Mouse (Mus musculus): ENCODE results near the gene Usp31. TPM values are rescaled to one million over a fixed set of nuclear protein-coding genes. Genes with fewer than 3 reads are reported as not detected.
A peak's percentile ranks its signal among the peaks of the same experiment; 100 is the strongest.

Gene Usp31
- polyA plus RNA-seq (2015; fragmentation: Nextera tagmentation; extraction: Ambion mirVana), result 1.9 and 2.3 TPM in 2 replicates

DNA sequence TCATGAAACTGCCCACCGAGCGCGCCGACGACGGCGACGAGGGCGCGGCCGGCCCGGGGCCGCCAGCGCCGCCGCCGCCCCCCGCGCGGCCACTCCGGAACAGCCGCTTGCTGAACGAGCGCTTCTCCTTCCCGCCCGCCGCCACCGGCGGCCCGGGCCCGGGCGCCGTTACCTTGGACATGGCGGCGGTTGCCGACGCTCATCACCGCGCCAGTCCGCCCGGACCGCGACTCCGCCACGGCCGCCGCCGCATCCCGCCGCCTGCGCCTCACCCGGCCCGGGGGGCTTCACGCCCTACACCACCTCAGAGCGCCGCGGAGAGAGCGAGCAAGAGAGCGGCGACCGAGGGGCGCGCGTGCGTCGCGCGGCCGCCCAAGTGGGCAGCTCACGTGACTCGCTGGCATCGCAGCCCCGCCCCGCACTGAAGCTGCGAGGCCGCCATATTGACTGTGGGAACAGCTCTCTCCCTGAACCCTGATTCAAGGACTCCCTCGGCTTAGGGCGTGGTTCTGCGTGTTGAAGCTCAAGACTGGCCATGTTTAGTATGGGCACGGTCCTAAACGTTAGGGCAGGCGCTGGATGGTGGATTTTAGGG is at the start of gene Usp31:
Gene Usp31 (minus strand): TSS at position 181 of the 595 bp plus-strand sequence.
- Histone ChIP-seq H3K4me3 (peak within 1 kb of the TSS; percentile 67), H3K27me3 (peaks cover 10% of the 10 kb centered on the region; the same call in 1 of the 2 replicates), H3K4me2 (replicated peaks) (peak within 1 kb of the TSS; percentile 97), H3K27ac (peak within 1 kb of the TSS; percentile 61; the same call in 1 of the 2 replicates), H3K9ac (peak within 1 kb of the TSS; percentile 76), H3K9me3 (no peaks in the 10 kb centered on the region), H3K4me1 (peaks cover 30% of the 10 kb centered on the region), H3K36me3 (peaks cover 17% of the 10 kb centered on the region)
- peak; percentile 99 for ATAC-seq (ENCODE audit: low FRiP score, low read depth)
- under 1% methylated on average over 59 of the region's 82 CpGs for WGBS

DNA sequence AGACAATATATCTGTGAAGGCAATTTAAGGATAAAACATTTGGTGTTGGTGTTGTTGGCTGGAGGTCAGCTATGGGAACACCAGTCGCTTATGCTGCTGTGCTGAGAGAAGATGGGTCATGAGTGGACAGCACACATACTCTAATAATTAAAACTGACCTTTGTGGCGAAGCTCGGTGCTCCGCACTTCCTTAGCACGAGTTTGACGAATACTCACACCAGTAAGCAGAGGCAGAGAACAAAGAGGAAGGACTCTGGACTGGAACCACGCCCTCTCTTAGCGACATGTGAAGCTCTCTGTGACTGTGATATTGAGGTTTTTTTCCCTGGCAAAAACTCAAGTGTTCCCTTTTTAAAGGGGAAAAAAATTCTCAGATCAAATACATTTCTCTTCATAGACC is 47.7 kb upstream of the Usp31 start:
- no peaks in the 10 kb centered on the region for H3K36me3 ChIP-seq
- H3K9me3 ChIP-seq, result no peaks in the 10 kb centered on the region
- 78% methylated on average over 8 of the region's 8 CpGs for WGBS
- H3K4me1 ChIP-seq, result no peaks in the 10 kb centered on the region
- H3K4me3 ChIP-seq, result no peak overlapping the region
- no peak for ATAC-seq (ENCODE audit: low FRiP score, low read depth)
- no peak overlapping the region for H3K4me2 ChIP-seq (replicated peaks)
- H3K27ac ChIP-seq, result no peak overlapping the region
- no peaks in the 10 kb centered on the region for H3K27me3 ChIP-seq
- H3K9ac ChIP-seq, result no peak overlapping the region

DNA sequence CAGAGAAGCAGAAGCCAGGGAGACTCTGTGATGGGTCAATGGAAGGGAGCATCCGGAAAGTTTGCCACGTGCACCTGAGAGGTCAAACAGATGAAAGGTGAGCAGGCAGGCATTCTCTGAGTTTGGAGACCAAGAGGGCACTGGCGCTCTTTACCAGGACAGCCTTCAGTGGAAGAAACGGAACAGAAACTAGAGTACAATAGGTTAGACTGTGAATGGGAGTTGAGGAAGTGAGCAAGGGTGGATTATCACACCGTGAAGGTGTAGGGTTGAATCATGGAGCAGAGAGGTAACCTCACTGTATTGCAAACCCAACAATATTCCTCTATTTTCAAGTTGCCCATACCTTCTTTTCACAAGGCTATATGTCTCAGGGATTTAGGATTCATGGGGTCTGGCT is 43.2 kb upstream of the Usp31 start:
- ATAC-seq (ENCODE audit: low FRiP score, low read depth), result no peak
- no peak overlapping the region for H3K9ac ChIP-seq
- H3K27ac ChIP-seq, result no peak overlapping the region
- H3K27me3 ChIP-seq, result no peaks in the 10 kb centered on the region
- no peak overlapping the region for H3K4me3 ChIP-seq
- WGBS, result 79% methylated on average over 5 of the region's 5 CpGs
- no peaks in the 10 kb centered on the region for H3K36me3 ChIP-seq
- H3K4me2 ChIP-seq (replicated peaks), result no peak overlapping the region
- no peaks in the 10 kb centered on the region for H3K9me3 ChIP-seq
- no peaks in the 10 kb centered on the region for H3K4me1 ChIP-seq

DNA sequence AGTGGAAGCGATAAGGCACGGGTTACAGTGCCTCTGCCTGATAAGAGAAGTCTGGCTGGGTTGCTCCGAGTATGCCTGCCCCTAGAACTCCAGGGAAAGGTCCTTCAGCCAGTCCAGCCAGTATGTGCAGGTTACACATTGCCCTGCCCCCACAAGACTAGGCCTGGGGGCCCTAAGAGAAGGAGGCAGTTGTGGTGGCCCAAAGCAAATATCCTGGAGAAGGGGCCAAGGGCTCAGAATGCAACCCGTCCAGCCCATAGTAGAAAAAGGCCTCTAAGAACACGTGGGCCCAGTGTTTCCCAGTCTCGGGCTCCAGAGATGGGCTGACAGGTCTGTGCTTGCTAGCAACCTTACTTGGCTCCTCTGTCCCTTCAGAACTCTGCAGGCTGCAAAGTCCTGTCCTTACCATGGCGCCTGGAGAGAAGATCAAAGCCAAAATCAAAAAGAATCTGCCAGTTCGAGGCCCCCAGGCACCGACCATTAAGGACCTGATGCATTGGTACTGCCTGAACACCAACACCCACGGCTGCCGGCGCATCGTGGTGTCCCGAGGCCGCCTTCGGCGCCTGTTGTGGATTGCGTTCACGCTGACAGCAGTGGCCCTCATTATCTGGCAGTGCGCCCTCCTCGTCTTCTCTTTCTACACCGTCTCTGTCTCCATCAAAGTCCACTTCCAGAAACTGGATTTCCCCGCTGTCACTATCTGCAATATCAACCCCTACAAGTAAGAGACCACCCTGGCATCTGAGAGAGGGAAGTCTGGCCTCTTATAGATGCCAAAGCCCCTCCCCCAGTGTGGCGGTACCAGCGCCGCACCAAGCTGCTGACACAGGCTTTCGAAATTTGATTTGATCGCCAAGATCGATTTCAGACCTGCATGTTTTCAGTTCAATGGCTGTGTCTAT is 30.7 kb upstream of the Usp31 start:
- H3K9ac ChIP-seq, result no peak overlapping the region
- H3K27me3 ChIP-seq, result peaks cover 58% of the 10 kb centered on the region
- H3K36me3 ChIP-seq, result no peaks in the 10 kb centered on the region
- 0 out of 2 replicates have a peak, but pooled peaks cover 8% of the 10 kb centered on the region for H3K4me1 ChIP-seq
- H3K9me3 ChIP-seq, result no peaks in the 10 kb centered on the region
- WGBS, result 57% methylated on average over 29 of the region's 29 CpGs
- no peak for ATAC-seq (ENCODE audit: low FRiP score, low read depth)
- no peak overlapping the region for H3K4me2 ChIP-seq (replicated peaks)
- H3K27ac ChIP-seq, result no peak overlapping the region
- no peak overlapping the region for H3K4me3 ChIP-seq

DNA sequence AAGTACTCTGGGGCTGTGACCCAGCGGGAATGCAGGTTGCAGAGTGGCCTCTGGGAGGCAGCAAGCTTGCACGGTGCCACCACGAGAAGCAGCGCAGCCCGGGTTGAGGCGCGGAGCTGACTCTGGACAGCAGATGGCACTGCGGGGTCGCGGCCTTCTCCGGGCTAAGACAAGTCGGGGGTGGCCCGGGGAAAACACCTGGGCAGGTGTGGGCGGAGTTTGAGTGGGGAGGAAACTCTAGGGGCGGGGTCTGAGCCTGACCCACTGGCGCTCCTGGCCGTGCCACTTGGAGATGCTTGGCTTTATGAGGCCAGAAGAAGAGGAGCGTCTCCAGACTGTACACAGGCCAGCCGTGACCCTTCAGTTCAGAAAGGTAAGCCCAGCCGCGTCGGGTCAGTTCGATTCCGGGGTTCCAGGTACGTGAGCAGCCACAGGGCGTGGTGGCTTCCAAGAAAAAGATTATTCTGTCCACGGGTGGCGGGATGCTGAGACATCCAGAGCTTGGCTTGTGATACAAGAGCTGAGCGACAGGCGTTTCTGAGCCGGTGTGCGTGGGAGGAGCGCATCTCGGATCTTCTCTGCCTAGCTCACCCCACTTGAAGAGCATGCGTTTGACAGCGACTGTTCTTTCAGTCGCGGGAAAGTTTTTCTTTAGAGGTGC is 27.2 kb upstream of the Usp31 start, which contains the start of gene Scnn1g:
Gene Scnn1g (plus strand): TSS at position 309 of the 661 bp plus-strand sequence.
- Histone ChIP-seq H3K9me3 (no peaks in the 10 kb centered on the region), H3K9ac (no peak within 1 kb of the TSS), H3K4me2 (replicated peaks) (peak within 1 kb of the TSS; percentile 56), H3K27me3 (peaks cover 58% of the 10 kb centered on the region), H3K36me3 (no peaks in the 10 kb centered on the region), H3K27ac (no peak within 1 kb of the TSS), H3K4me3 (peak within 1 kb of the TSS; percentile 28), H3K4me1 (0 out of 2 replicates have a peak, but pooled peaks cover 8% of the 10 kb centered on the region)
- peak; percentile 85 for ATAC-seq (ENCODE audit: low FRiP score, low read depth)
- WGBS, result 1% methylated on average over 38 of the region's 38 CpGs

DNA sequence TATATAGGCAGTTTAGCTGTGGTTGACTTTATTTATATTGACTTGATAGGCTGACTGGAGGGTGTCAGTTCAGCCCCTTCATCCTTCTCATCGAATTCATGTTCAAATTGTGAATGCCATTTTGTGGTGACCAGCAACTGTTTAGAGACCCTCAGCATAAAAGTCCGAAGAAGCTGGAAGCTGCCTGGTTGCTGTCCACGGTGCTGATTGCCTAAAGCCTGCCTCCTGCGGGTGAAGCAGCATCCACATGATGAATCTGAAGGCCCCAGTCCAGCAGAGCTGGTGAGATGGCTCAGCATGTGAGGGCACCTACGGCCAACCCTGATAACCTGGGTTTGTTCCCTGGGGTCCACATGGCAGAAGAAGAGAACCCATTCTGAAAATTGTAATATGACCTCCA is 23.2 kb upstream of the Usp31 start:
- Histone ChIP-seq H3K4me1 (0 out of 2 replicates have a peak, but pooled peaks cover 8% of the 10 kb centered on the region), H3K9me3 (no peaks in the 10 kb centered on the region), H3K27me3 (peaks cover 24% of the 10 kb centered on the region), H3K27ac (no peak overlapping the region), H3K4me3 (no peak overlapping the region), H3K9ac (no peak overlapping the region), H3K4me2 (replicated peaks) (no peak overlapping the region), H3K36me3 (no peaks in the 10 kb centered on the region)
- no peak for ATAC-seq (ENCODE audit: low FRiP score, low read depth)
- 17% methylated on average over 5 of the region's 5 CpGs for WGBS

DNA sequence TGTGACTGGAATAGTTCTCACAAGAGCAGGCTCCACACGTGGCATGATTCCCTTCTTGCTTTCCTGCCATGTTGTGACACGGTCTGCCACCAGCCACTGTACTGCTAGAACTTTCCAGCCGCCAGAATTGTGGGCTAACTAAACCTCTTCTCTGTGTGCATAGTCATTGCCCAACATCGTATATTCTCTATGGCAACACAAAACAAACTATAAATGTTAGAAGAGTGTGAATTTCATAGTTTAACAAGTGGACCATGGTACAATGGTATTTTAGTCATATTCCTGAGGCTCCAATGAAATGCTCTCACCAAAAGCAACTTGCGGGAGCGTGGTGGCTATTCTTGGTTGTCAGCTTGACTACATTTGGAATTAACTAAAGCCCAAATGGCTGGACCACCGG is 10.0 kb upstream of the Usp31 start:
- Histone ChIP-seq H3K27me3 (no peaks in the 10 kb centered on the region), H3K9me3 (no peaks in the 10 kb centered on the region), H3K4me2 (replicated peaks) (no peak overlapping the region), H3K36me3 (no peaks in the 10 kb centered on the region), H3K9ac (no peak overlapping the region), H3K4me1 (no peaks in the 10 kb centered on the region), H3K4me3 (no peak overlapping the region), H3K27ac (no peak overlapping the region)
- 76% methylated on average over 7 of the region's 7 CpGs for WGBS
- no peak for ATAC-seq (ENCODE audit: low FRiP score, low read depth)

DNA sequence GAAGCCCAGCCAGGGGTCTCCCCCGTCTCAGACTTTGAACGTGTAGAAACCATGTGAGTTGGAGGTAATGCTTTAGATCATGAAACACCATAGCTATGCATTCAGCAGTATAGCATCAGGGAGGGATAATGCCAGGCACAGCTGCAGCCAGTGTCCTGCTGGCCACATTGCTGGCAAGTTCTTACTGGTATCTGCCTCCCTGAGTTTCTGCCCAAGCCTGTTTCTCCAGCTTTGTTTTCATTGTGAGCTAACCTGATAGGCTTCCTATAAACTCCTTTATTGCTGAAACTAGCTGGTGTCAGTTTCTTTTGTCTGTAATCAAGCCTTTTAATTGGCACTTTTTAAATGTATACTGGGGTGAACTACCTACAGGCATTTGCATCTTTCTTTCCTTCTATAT is 4.1 kb upstream of the Usp31 start:
- ATAC-seq (ENCODE audit: low FRiP score, low read depth), result no peak
- Histone ChIP-seq H3K4me1 (peaks cover 2% of the 10 kb centered on the region; the same call in 1 of the 2 replicates), H3K4me2 (replicated peaks) (no peak overlapping the region), H3K36me3 (no peaks in the 10 kb centered on the region), H3K27me3 (peaks cover 10% of the 10 kb centered on the region; the same call in 1 of the 2 replicates), H3K9ac (no peak overlapping the region), H3K9me3 (no peaks in the 10 kb centered on the region), H3K27ac (no peak overlapping the region), H3K4me3 (no peak overlapping the region)
- WGBS, result 43% methylated on average over 2 of the region's 2 CpGs

DNA sequence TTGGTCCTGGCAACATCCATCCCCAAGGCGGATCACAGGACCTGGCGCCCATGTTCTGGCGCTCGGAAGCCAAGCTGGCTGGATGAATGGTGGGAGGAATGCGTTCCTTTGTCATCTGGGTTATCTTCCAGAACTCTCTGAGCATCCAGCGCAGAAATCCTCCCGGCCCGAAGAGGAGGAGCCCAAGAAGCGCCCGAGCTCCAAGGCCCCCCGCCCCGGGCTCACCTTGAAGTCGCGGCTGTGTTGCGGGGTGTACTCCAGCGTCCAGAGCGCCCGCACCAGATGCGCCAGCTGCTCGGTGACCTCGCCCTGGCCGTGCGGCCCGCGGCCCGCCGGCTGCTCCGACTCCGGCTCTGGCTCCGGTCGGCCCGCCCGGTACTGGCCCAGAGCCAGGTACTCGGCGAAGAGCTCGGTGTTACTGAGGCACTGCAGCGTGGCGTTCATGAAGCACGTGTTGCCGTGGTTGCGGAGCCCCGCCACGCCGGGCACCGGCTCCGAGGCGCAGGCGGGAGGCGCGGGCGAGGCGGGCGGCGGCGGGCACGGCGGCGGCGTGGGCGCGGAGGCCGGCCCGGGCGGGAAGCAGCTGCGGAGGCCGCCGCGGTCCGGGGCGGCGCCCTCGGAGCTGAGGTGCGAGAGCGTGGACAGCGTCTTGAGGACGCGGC is 511 bp downstream of the Usp31 start:
- under 1% methylated on average over 71 of the region's 77 CpGs for WGBS
- H3K27ac ChIP-seq, result peak overlapping the region; percentile 61; the same call in 1 of the 2 replicates
- H3K9me3 ChIP-seq, result no peaks in the 10 kb centered on the region
- H3K4me3 ChIP-seq, result peak overlapping the region; percentile 67
- H3K9ac ChIP-seq, result peak overlapping the region; percentile 76
- peaks cover 23% of the 10 kb centered on the region for H3K36me3 ChIP-seq
- peak overlapping the region; percentile 97 for H3K4me2 ChIP-seq (replicated peaks)
- H3K4me1 ChIP-seq, result peaks cover 30% of the 10 kb centered on the region
- ATAC-seq (ENCODE audit: low FRiP score, low read depth), result peak; percentile 5
- H3K27me3 ChIP-seq, result peaks cover 10% of the 10 kb centered on the region; the same call in 1 of the 2 replicates

DNA sequence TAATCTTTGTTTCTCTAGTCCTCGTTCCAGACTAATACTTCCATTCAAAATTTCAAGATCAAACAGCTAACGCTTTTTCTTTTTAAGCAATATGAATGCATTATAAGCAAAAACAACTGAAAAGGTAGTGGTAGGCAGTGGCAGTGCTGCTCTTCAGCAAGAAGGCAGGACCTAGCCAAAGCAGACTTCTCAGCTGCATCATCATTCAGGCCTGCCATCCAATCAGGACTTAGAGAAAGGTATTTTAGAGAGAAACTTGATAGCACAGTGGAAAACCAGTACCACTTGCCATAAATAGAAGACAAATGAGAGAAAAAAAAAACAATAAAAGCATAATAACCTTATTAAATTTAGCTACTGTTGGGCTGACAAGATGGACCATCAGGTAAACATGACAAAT is 2.0 kb downstream of the Usp31 start:
- WGBS, result 83% methylated on average over 2 of the region's 2 CpGs
- Histone ChIP-seq H3K9me3 (no peaks in the 10 kb centered on the region), H3K36me3 (peaks cover 23% of the 10 kb centered on the region), H3K4me2 (replicated peaks) (peak overlapping the region; percentile 97), H3K27ac (no peak overlapping the region), H3K4me1 (peaks cover 30% of the 10 kb centered on the region), H3K27me3 (peaks cover 10% of the 10 kb centered on the region; the same call in 1 of the 2 replicates), H3K9ac (no peak overlapping the region), H3K4me3 (no peak overlapping the region)
- ATAC-seq (ENCODE audit: low FRiP score, low read depth), result no peak

DNA sequence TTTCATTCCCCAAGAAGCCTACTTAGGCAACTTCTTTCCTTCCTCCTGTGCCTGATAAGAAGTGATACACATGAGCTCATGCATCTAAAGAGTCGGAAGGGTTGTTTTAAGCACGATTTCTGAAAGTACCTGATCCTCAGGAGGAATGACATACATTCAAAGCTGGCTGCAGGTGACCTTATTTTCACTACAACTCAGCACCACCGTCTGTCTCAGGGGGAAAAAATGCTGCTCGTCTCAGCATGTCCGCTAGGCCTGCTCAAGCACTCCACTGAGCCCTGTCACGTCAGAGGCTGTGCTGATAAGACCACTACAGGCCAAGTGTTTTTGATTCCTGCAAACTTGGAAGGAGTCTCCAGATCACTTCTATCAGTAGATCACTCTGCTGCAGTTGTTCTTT is 5.1 kb downstream of the Usp31 start:
- peaks cover 23% of the 10 kb centered on the region for H3K36me3 ChIP-seq
- H3K9me3 ChIP-seq, result no peaks in the 10 kb centered on the region
- 66% methylated on average over 6 of the region's 6 CpGs for WGBS
- peaks cover 40% of the 10 kb centered on the region for H3K4me1 ChIP-seq
- H3K27ac ChIP-seq, result no peak overlapping the region
- no peaks in the 10 kb centered on the region for H3K27me3 ChIP-seq
- H3K9ac ChIP-seq, result no peak overlapping the region
- H3K4me2 ChIP-seq (replicated peaks), result no peak overlapping the region
- no peak for ATAC-seq (ENCODE audit: low FRiP score, low read depth)
- H3K4me3 ChIP-seq, result no peak overlapping the region

Measured in limb, embryonic 13.5 days (tissue).